Mouse (Mus musculus): Measurements from ENCODE around the gene Pgd.
A peak's percentile ranks its signal among the peaks of the same experiment; 100 is the strongest.
"Not testable (repeated sequence)": the region's sequence is repeated elsewhere in the genome, so short reads cannot be mapped to it uniquely, and the experiment has no call there.

Gene Pgd

GRCm38 (mm10) chr4:149131789-149132565 is 34.6 kb downstream of the Pgd start:
- no peak for DNase-seq (ENCODE audit: low spot score)

GRCm38 (mm10) chr4:149131021-149131752 is 35.4 kb downstream of the Pgd start:
- no peak for DNase-seq (ENCODE audit: low spot score)

- DNase-seq (ENCODE audit: low spot score) = no peak
Measured at GRCm38 (mm10) chr4:149128467-149128866, 38.1 kb downstream of the Pgd start.

- no peak for DNase-seq (ENCODE audit: low spot score)
Measured at GRCm38 (mm10) chr4:149126663-149127062, 39.9 kb downstream of the Pgd start, which contains the start of gene Cort. Gene Cort (minus strand): TSS chr4:149126763.

GRCm38 (mm10) chr4:149126115-149126509 is 40.5 kb downstream of the Pgd start:
- no peak for DNase-seq (ENCODE audit: low spot score)

GRCm38 (mm10) chr4:149125341-149126114 is 41.0 kb downstream of the Pgd start:
- no peak for DNase-seq (ENCODE audit: low spot score)

- DNase-seq (ENCODE audit: low spot score) = peak; percentile 38
Measured at GRCm38 (mm10) chr4:149123432-149123831, 43.1 kb downstream of the Pgd start.

- DNase-seq (ENCODE audit: low spot score) = not testable (repeated sequence)
Measured at GRCm38 (mm10) chr4:149119978-149120562, 46.5 kb downstream of the Pgd start.

GRCm38 (mm10) chr4:149103875-149104561 is 62.6 kb downstream of the Pgd start, which contains the start of gene Dffa:
Gene Dffa (plus strand): TSS chr4:149104146.
- peak; percentile 92 for DNase-seq (ENCODE audit: low spot score)

GRCm38 (mm10) chr4:149101456-149101855 is 65.1 kb downstream of the Pgd start:
- no peak for DNase-seq (ENCODE audit: low spot score)

GRCm38 (mm10) chr4:149100449-149100848 is 66.1 kb downstream of the Pgd start:
- not testable (repeated sequence) for DNase-seq (ENCODE audit: low spot score)
